Mouse (Mus musculus) kidney, adult 2 months (tissue): ENCODE results near the gene Coro2b.

Experiments
- CTCF ChIP-seq: fragments of 200-500 bp; conservative IDR thresholded peaks from 2 replicates; pipeline ENCODE4 v1.5.1; 2011; ENCODE audit warnings: low read depth, mild to moderate bottlenecking, control low read depth, low read length, moderate library complexity, mixed read lengths; ENCODE audit not compliant: insufficient read depth, insufficient read length
- POLR2A ChIP-seq: fragments of 200-500 bp; IDR thresholded peaks from one replicate; pipeline ENCODE4 v1.6.1; 2011; ENCODE audit warnings: low read depth, low read length, control low read depth

- TF ChIP-seq CTCF (no peak), POLR2A (no peak)
These were observed 67.1 kb downstream of the Coro2b start for GRCm38 (mm10) chr9:62469696-62470095.
